Mouse (Mus musculus): Measurements from ENCODE around the gene Idi1.
"Not testable (repeated sequence)": the region's sequence is repeated elsewhere in the genome, so short reads cannot be mapped to it uniquely, and the experiment has no call there.

Idi1 gene

DNA sequence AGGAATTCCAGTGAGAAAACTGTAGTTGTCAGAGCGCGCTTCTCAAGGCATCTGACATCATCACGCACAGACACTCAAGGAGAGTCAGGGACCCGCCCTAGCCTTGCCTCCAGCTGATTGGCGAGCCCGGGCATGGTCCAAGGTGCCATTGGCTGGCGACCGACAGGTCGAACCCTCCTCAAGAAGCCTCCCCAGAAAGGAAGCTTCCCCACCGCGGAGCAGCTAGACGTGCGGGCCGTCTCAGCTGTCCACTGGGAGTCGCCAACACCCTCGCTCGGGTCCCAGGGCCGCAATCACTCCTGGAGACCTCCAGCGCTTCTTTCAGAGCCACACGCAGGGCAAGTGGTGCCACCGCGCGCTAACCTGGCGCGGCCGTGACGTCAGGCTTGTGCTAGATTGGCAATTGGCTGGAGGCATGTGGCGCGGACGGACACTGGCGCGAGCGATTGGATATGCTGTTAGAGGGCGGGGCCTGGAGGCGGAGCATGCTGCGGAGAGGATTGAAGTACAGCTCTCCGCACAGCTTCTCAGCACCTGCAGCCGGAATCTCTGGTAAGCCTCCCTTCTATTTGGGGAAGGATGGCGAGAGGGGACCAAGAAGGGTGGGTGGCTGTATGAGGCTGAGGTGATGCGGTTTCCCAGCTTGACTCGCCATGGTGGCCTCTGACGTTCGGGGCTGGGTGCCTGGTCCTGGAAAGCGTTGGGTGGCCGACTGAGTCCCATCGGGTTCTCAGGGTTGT is at the start of gene Idi1:
Gene Idi1, plus strand, starts transcription at position 57 of the 740 bp plus-strand sequence.
- DNase-seq, result peak; percentile 97

DNA sequence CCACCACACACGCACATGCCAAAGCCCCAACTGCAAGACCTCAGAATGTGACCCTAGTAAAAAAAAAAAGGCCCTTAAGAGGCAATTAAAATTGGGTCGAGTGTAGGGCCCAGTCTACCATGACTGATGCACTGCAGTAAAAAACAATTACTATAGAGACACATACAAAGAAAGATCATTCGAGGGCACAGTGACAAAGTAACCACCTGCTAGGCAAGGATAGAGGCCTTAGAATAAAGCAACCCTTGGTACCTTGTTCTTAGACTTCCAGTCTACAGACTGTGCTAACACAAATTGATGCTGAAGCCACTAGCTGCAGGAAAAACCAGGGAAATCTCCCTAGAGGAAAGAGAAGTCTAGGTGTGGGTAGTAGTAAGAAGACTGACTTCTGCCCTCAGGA is 46.9 kb upstream of the Idi1 start:
- DNase-seq, result no peak

DNA sequence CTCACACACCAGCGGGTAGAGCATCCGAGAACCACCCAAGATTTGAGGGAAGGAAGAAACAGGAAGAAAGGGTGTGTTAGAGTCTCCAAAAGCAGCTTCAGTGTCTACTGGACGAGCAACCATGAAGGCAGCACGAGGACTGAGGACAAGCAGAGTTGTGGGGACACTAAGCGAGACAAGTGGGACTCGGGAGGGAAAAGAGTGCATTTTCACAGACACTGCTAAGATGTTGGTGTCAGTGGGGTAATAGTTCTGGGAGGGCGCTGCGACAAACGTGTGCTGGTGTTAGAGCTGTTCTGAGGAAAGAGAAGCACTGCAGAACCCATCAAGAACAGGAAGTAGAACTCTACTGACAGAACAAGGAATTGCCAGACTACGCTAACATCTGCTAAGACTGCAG is 46.2 kb upstream of the Idi1 start:
- no peak for DNase-seq

DNA sequence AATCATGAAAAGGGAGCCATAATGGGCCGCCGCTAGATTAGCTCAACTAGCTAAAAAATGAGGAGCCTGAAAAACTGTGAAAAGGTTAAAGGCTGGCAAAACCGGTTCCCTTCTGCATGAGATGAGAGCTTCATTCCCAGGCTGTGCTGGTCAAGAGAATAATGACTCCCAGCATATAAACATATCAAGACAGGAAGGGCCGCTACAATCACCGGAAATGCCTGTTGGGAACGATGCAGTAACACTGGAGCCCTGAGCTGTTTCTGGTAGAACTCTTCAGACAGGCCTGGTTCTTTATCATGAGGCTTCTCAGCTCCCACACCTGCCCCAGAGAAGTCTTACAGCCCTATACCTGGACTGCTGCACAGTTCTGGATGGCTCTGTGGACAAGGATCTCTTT is 45.4 kb upstream of the Idi1 start:
- no peak for DNase-seq

DNA sequence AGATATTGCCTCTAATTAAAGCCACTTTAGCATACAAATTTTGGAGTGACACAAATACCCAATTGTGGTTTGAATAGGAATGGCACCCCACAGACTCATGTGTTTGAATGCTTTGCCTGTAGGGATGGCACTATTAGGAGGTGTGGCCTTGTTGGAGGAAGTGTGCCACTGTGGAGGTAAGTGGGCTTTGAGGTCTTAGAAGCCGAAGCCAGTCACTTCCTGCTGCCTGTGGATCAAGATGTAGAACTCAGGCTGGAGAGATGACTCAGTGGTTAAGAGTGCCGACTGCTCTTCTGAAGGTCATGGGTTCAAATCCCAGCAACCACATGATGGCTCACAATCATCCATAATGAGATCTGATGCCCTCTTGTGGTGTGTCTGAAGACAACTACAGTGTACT is 44.4 kb upstream of the Idi1 start:
- DNase-seq, result no peak

DNA sequence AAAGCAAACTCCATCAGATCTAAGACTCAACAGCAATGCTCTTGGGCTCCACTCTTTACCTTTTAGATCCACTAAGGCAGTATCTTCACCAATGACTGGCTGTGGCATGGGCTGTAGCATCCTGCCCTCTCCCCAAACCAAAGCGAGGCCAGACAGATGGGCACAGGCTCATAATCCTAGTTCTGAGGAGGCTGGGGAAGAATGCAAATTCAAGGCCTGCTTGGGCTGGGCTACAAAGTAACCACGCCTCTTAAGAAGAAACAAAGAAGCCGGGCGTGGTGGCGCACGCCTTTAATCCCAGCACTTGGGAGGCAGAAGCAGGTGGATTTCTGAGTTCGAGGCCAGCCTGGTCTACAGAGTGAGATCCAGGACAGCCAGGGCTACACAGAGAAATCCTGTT is 43.5 kb upstream of the Idi1 start:
- not testable (repeated sequence) for DNase-seq

DNA sequence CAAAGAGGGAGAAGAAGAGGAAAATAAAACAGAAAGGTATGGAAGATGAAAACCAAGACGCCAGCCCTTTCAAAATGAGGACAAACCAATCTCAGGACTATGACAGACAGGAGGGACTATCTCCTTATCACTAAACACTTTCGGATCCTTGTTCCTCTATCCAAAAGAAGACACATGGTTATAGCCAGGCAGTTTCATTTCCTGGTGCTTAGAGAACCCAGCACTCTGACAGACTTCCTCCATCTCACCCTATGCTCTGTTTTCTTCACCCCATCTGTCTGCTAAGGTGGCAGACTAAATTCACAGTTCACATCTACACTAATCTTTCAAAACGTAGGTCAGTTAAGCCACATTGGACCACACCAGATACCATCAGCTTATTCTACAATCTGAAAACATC is 43.0 kb upstream of the Idi1 start:
- DNase-seq, result no peak

DNA sequence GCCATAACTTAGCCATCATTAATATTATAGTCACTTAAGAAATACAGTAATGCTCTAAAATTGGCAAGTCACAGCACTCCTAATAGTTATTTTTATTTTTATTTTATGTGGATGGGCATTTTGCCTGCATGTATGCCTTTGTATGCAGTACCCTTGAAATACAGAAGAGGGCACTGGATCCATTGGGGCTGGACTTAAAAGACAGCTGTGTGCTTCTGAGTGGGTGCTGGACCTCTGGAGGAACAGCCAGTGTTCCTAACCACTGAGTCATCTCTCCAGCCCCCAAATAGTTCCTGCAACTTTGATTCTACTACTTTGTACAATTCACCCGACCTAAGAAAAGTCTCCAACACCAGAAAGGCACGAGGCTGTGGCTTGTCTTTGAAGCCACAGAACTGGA is 37.6 kb upstream of the Idi1 start:
- peak; percentile 25 for DNase-seq

DNA sequence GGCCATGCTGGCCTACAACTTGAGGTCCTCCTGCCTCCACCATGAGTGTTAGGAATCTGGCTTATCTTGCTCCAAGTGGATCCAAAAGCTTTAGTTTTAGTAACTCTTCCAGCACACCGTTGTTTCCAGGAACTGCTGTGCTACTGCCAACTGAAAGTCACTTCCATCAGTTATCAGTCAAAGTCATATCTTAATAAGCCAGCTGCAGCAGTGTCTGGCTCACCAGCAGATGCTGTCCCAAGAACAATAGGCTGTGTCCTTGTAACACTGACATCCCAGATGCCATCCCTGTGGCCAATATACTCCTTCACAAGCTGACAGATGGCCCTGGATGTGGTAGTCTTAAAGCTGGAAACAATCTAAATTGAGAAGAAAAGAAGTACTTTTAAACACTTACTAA is 36.0 kb upstream of the Idi1 start:
- no peak for DNase-seq

DNA sequence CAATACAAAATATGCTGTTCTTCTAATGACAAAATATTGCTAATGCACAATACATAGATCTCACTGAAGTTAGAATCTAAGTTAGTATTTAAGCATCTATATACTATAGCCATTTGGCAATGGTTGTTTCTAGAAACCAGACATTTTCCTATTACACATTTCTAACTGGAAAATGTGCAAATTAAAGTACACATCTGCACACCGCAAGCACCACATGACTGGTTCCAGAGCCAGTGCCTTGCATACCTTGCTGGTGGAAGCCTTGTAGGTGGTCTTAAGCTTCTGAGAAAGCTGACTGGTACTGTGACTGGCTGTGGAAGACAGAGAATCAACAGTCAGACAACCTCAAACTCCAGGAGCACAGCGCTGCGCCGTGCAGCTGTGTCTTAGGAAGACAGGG is 31.9 kb upstream of the Idi1 start:
- no peak for DNase-seq

DNA sequence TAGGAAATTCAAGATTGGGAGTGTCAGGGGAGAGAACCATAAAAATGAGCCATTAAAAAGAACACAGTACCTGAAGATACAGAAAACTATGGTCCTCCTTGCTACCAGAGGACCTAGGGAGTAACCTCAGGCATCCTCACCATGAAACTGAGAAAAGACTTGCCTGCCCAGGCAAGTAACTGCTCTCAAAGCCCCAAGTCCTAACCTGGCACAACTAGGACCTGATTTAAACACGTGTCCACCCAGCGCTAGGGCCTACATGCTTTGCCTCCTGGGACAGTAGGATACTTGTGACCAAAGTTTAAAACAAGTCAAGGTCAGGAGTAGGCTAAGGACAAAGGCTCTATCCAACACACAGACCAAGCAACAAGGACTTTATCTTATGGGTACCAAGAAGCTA is 30.5 kb upstream of the Idi1 start:
- DNase-seq, result no peak

DNA sequence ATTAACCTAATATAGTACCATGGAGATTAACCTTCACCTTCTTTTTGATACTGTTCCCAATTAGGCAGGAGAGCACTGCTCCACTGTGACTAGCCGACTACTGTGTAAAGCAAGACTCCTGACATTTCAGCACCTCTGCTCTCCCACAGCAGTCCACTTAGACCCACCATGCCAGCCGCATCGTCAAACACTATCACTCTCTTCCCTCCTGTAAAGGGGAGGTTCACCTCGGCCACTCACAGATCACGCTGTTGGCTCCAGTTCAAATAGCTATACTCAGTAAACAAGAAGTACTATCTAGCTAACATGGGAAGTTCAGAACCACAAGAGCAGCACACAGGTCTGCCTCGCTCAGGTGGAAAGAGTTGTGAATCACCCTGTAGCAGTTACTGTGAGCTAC is 26.8 kb upstream of the Idi1 start:
- no peak for DNase-seq

DNA sequence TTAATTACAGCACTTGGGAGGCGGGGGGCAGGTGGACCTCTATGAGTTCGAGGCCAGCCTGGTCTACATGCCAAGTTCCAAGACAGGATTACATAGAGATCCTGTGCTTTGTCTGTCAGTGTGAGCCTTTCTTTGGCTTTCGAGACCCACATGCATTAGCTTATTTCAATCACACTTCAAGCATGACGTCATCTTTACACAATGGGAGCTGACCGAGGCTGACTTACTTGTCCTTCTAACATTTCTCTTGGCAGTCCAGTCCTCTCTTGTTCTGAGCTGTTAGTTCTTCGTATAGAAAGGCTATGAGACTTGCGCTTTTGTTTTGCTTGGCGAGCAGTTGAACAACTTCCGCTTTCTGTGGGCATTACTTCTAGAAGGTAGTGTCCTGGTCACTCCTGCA is 24.4 kb upstream of the Idi1 start:
- DNase-seq, result no peak

DNA sequence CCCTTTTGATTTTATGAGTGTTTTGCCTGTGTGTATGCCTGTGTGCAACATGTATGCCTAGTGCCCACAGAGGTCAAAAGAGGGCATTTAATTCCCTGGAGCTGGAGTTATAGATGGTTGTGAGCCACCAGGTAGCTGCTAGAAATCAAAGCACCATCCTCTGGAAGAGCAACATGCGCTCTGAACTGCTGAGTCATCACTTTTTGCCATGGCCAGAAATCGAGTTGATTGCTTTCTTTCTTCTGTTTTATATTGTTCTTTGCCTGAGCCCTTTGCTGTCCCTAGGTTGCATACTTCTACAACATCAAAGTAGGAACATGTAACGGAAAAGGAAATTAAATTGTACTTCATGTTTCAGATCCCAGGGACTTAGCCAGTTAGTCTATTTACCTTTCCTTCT is 20.3 kb upstream of the Idi1 start:
- DNase-seq, result no peak

DNA sequence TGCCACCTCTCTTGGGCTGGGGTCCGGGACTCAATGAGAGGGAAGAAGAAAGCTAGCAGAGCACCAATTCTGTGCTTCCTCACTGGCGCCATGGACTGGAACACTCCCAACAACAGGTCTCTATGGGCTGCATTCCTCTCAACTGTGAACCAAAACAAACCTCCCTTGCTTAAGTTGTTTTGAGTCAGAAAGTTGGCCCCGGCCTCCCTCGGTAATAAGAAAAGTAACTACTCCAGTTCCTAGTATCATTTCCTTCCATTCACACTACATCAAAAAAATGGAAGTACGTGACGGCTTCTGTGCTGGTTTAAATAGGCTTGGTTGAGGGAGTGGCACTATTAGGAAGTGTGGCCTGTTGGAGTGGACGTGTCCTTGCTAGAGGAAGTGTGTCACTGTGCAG is 18.7 kb upstream of the Idi1 start:
- DNase-seq, result no peak

DNA sequence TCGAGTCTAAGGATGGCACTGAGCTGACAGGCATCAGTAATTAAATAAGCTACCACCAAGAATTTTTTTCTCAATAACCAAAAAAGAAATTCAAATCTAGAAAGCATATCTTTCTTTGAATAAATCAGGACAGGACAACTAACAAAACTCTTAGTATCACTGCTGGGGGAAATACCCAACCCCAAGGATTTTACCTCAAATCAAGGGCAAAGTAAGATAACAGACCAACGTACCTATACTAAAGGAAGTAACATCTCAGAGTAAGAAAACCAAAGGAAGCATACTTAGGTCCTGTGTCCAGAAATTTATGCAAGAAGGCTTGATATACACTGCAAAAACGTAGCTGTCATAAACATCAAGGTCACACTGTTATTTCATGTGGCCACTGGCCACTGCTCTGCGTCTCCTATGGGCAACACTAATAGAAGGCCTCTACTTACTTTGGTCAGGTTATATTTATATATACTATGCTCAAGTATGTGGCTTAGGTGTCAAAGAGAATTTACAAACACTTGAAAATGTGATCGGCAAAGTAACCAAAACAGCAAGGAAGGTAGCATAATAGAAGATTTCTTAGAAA is 15.6 kb upstream of the Idi1 start:
- DNase-seq, result no peak

DNA sequence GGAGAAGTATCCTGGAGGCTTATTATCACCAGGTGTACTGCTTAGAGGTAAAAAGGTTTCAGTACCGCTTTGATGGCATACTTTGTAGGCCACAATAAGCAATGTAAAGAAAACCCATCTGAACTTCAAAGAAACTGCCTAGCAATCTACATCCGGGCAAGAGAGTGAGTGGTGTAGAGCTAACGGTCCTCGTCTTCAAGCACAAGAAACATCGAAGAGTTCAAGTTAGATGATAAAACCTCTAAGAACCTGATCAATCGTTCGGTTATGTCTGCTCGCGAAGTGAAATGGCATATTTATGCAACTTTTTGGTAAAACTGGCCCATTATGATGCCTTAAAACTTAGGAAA is 15.2 kb upstream of the Idi1 start:
- no peak for DNase-seq

DNA sequence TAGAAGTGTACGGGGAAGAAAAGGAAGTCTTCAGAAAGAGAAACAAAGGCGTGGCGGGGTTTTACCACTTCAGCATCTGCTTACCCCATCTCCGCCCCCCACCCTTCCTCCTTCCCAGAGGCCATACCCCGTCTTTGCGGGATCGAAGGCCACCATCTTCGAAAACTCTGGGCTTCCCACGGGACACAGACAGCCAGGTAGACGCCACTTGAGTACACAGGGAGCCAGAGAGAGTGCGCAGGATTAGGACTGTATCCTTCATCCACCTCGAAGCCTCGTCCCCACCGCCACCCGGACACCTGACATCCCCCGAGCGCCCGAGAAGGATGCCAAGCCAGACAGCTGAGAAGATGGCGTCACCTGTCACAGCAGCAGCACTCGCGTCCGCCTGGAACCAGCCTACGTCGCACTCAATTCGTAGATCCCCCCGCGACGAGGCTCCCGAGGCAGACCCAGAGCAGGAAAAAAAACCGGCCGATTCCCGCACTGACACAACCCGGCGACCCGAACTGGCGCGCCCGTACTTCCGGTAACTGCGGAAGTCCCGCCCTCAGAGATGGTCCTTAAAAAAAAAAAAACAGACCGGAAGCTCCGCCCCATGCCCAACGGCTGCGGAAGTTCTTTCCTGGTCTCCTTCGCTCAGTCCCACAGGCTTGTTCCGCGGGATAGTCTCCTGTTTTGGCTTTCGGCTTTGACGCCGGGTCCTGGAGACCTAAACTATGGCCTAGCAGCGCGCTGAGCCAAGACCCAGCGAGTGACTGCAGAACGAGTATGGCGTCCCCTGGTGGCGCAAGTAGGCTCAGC is 14.6 kb upstream of the Idi1 start:
- DNase-seq, result peak; percentile 91

DNA sequence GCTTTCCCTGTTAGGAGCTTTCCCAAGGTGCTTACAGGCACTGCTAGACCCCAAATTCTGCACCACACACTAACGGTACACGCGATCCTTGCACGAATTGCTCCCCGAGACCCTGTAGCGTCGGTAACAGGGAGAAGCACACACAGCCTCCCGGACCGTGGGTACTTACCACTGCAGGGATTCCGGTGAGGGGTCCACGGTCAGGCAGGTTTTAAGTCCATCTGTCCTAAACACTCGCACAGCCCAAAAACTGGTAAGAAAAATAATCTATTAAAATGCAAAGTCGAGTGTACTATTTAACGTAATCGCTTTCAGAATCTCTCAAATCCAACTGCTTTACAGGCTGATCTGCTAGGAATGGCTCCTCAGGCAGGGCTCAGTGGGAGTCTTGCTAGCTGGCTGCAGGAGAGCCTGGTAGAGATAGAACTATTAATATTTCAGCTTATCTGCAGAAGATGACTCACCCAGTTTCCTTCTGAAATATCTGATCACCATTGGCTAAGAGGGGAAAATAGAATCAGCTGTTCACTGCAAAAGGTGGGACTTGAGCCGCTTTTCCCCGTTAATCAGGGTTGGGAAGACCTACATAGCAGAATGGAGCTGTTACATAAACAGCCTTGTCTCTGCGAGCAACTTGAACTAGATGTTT is 13.9 kb upstream of the Idi1 start, which contains the start of gene Wdr37:
Gene Wdr37, minus strand, starts transcription at position 596 of the 649 bp plus-strand sequence.
- no peak for DNase-seq

DNA sequence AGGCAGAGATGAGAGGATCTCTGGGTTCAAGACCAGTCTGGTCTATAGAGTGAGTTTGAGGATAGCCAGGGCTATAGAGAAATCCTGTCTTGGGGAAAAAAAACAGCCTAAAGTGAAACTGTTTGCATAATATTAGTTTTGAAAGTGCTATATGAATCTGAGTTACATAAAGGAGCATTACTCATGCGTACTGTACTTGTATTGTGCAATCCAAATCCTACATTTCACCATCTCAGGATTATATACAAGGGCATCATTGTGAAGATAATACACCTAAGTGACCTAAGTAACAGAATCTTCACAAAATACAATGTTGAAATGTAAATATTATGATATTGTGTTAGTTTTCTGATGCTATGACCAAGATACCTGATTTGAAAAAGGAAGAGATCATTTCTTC is 11.5 kb upstream of the Idi1 start:
- no peak for DNase-seq

DNA sequence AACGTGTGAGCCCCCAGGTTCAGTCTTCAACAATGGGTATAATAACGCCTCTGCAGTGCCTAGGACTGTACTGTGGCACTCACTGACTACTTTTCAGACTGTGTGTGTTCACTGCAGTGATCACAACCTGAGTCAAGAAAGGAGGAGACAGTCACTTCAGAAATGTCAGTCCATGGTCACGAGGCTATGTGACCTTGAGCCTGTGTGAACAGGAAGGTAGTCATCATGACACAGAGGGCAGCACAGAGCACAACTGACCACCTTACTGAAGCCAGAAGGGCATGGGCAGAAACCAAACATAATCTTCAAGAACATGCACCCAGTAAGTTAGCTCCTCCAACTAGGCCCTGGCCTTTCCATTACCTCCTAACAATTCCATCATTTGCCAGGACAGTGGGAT is 3.7 kb upstream of the Idi1 start:
- no peak for DNase-seq

DNA sequence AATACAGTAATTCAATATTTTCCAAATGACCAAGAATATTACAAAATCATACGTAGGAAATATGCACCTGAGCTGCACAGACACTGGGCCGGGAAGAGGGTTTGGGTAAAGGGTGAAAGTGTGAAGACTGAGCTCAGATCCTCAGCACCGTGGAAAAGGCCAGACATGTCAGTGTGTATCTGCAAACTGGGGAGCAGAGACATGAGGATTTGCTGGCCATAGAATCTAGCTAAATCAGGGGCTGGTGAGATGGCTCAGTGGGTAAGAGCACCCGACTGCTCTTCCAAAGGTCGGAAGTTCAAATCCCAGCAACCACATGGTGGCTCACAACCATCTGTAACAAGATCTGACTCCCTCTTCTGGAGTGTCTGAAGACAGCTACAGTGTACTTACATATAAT is 1.4 kb upstream of the Idi1 start:
- DNase-seq, result not testable (repeated sequence)

DNA sequence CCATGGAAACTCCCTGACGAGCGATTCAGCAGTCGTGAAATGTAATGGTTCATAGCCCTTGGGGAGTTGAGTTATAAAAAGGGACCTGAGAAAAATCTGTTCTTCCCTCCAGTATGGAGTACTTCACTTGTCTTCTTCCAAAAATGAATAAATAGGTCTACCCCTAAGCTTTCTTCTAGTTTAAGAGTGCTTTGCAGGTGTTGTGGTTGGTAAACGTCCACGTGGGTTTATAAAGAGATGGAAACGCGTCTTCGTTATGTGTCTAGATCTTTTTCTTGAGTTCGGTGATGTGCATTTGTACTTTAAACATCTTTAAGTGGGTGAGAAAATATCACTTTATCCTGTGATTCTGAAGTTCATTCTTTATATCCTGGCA is 872 bp downstream of the Idi1 start:
- DNase-seq, result no peak

DNA sequence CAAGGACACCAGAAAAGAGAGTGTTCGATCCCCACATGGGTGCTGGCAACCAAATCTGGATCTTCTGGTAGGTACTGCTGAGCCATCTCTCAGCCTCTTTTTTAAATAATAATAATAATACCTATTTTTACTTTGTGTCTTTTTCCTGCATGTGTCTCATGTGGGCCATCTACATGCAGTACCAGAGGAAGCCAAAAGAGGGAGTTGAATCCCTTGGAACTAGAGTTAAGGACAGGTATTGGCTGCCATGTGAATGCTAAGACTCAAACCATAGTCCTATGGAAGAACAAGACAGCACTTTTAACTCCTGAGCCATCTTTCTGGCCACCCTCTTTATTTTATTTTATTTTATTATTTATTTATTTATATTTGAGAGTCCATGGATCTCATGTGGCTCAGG is 3.3 kb downstream of the Idi1 start:
- peak; percentile 46 for DNase-seq

Data from thymus, postnatal 4 days (tissue).